Mouse (Mus musculus): ENCODE measurements at regions not wholly inside any gene's neighbourhood (a gene's known extent, or its start where the extent isn't known, plus 50 kb on each side); places are given as distances from the start of the nearest gene placed in this dataset.

GRCm38 (mm10) chr4:10290326-10290725 is 584.0 kb upstream of the 2610301B20Rik start:
- Histone ChIP-seq H3K27ac (no peak overlapping the region), H3K4me3 (no peak overlapping the region), H3K9me3 (no peaks in the 10 kb centered on the region), H3K4me1 (replicated peaks) (no peaks in the 10 kb centered on the region), H3K36me3 (no peaks in the 10 kb centered on the region), H3K27me3 (ENCODE audit: insufficient read depth, poor library complexity, severe bottlenecking) (no peaks in the 10 kb centered on the region)
- 75% methylated on average over 3 of the region's 3 CpGs for WGBS
- DNase-seq (ENCODE audit: low spot score) = no peak

- H3K4me1 ChIP-seq (replicated peaks) = no peaks in the 10 kb centered on the region
- no peaks in the 10 kb centered on the region for H3K9me3 ChIP-seq
- H3K27me3 ChIP-seq (ENCODE audit: insufficient read depth, poor library complexity, severe bottlenecking) = no peaks in the 10 kb centered on the region
- WGBS = 81% methylated on average over 4 of the region's 4 CpGs
- no peak overlapping the region for H3K4me3 ChIP-seq
- no peak for DNase-seq (ENCODE audit: low spot score)
- H3K36me3 ChIP-seq = no peaks in the 10 kb centered on the region
- no peak overlapping the region for H3K27ac ChIP-seq
These were observed 579.2 kb upstream of the 2610301B20Rik start for GRCm38 (mm10) chr4:10295012-10295530.

GRCm38 (mm10) chr4:10296220-10296619 is 578.1 kb upstream of the 2610301B20Rik start:
- H3K4me3 ChIP-seq = no peak overlapping the region
- H3K36me3 ChIP-seq = no peaks in the 10 kb centered on the region
- DNase-seq (ENCODE audit: low spot score) = no peak
- no peaks in the 10 kb centered on the region for H3K4me1 ChIP-seq (replicated peaks)
- no peak overlapping the region for H3K27ac ChIP-seq
- 92% methylated on average over 1 of the region's 1 CpGs for WGBS
- H3K9me3 ChIP-seq = no peaks in the 10 kb centered on the region
- no peaks in the 10 kb centered on the region for H3K27me3 ChIP-seq (ENCODE audit: insufficient read depth, poor library complexity, severe bottlenecking)

GRCm38 (mm10) chr4:10311886-10312285 is 562.4 kb upstream of the 2610301B20Rik start:
- Histone ChIP-seq H3K4me3 (no peak overlapping the region), H3K27me3 (ENCODE audit: insufficient read depth, poor library complexity, severe bottlenecking) (no peaks in the 10 kb centered on the region), H3K9me3 (no peaks in the 10 kb centered on the region), H3K27ac (no peak overlapping the region), H3K4me1 (replicated peaks) (peaks cover 13% of the 10 kb centered on the region; the same call in 1 of the 2 replicates), H3K36me3 (no peaks in the 10 kb centered on the region)
- peak; percentile 21 for DNase-seq (ENCODE audit: low spot score)
- 52% methylated on average over 5 of the region's 5 CpGs for WGBS

- Histone ChIP-seq H3K9me3 (no peaks in the 10 kb centered on the region), H3K27me3 (ENCODE audit: insufficient read depth, poor library complexity, severe bottlenecking) (no peaks in the 10 kb centered on the region), H3K4me1 (replicated peaks) (peaks cover 13% of the 10 kb centered on the region; the same call in 1 of the 2 replicates), H3K27ac (no peak overlapping the region), H3K4me3 (no peak overlapping the region), H3K36me3 (no peaks in the 10 kb centered on the region)
- DNase-seq (ENCODE audit: low spot score) = no peak
- WGBS = 75% methylated on average over 4 of the region's 4 CpGs
These were observed 559.2 kb upstream of the 2610301B20Rik start for GRCm38 (mm10) chr4:10315144-10315543.

- peaks cover 13% of the 10 kb centered on the region; the same call in 1 of the 2 replicates for H3K4me1 ChIP-seq (replicated peaks)
- WGBS = 51% methylated on average over 3 of the region's 3 CpGs
These were observed 558.4 kb upstream of the 2610301B20Rik start for GRCm38 (mm10) chr4:10315875-10316274.

GRCm38 (mm10) chr4:10344147-10344546 is 530.2 kb upstream of the 2610301B20Rik start:
- Histone ChIP-seq H3K27ac (no peak overlapping the region), H3K4me1 (replicated peaks) (no peaks in the 10 kb centered on the region), H3K9me3 (no peaks in the 10 kb centered on the region), H3K4me3 (no peak overlapping the region), H3K36me3 (no peaks in the 10 kb centered on the region), H3K27me3 (ENCODE audit: insufficient read depth, poor library complexity, severe bottlenecking) (no peaks in the 10 kb centered on the region)
- DNase-seq (ENCODE audit: low spot score) = no peak
- WGBS = 68% methylated on average over 2 of the region's 2 CpGs

More at GRCm38 (mm10) chr4:10315875-10316274, 558.4 kb upstream of the 2610301B20Rik start:
- Histone ChIP-seq H3K36me3 (no peaks in the 10 kb centered on the region), H3K4me3 (no peak overlapping the region), H3K27me3 (ENCODE audit: insufficient read depth, poor library complexity, severe bottlenecking) (no peaks in the 10 kb centered on the region), H3K27ac (no peak overlapping the region), H3K9me3 (no peaks in the 10 kb centered on the region)
- DNase-seq (ENCODE audit: low spot score) = no peak

- Histone ChIP-seq H3K4me3 (no peak overlapping the region), H3K9me3 (no peaks in the 10 kb centered on the region), H3K4me1 (replicated peaks) (no peaks in the 10 kb centered on the region), H3K27me3 (ENCODE audit: insufficient read depth, poor library complexity, severe bottlenecking) (no peaks in the 10 kb centered on the region), H3K27ac (no peak overlapping the region), H3K36me3 (no peaks in the 10 kb centered on the region)
- WGBS = 85% methylated on average over 4 of the region's 4 CpGs
- DNase-seq (ENCODE audit: low spot score) = no peak
These were observed 522.2 kb upstream of the 2610301B20Rik start for GRCm38 (mm10) chr4:10351876-10352627.

GRCm38 (mm10) chr4:10357572-10357971 is 516.7 kb upstream of the 2610301B20Rik start:
- Histone ChIP-seq H3K4me3 (no peak overlapping the region), H3K9me3 (no peaks in the 10 kb centered on the region), H3K36me3 (no peaks in the 10 kb centered on the region), H3K27ac (no peak overlapping the region), H3K4me1 (replicated peaks) (no peaks in the 10 kb centered on the region), H3K27me3 (ENCODE audit: insufficient read depth, poor library complexity, severe bottlenecking) (no peaks in the 10 kb centered on the region)
- 75% methylated on average over 3 of the region's 3 CpGs for WGBS
- DNase-seq (ENCODE audit: low spot score) = no peak

GRCm38 (mm10) chr4:10389790-10390189 is 484.5 kb upstream of the 2610301B20Rik start:
- Histone ChIP-seq H3K4me3 (no peak overlapping the region), H3K27me3 (ENCODE audit: insufficient read depth, poor library complexity, severe bottlenecking) (no peaks in the 10 kb centered on the region), H3K27ac (no peak overlapping the region), H3K36me3 (no peaks in the 10 kb centered on the region), H3K9me3 (no peaks in the 10 kb centered on the region), H3K4me1 (replicated peaks) (no peaks in the 10 kb centered on the region)
- DNase-seq (ENCODE audit: low spot score) = no peak
- WGBS = 95% methylated on average over 2 of the region's 2 CpGs

GRCm38 (mm10) chr4:10397249-10397648 is 477.0 kb upstream of the 2610301B20Rik start:
- Histone ChIP-seq H3K36me3 (no peaks in the 10 kb centered on the region), H3K4me1 (replicated peaks) (peaks cover 7% of the 10 kb centered on the region), H3K27me3 (ENCODE audit: insufficient read depth, poor library complexity, severe bottlenecking) (no peaks in the 10 kb centered on the region), H3K4me3 (no peak overlapping the region), H3K27ac (no peak overlapping the region), H3K9me3 (no peaks in the 10 kb centered on the region)
- DNase-seq (ENCODE audit: low spot score) = no peak

- H3K4me1 ChIP-seq (replicated peaks) = peaks cover 7% of the 10 kb centered on the region
- H3K36me3 ChIP-seq = no peaks in the 10 kb centered on the region
- H3K27ac ChIP-seq = no peak overlapping the region
- WGBS = 94% methylated on average over 2 of the region's 2 CpGs
- no peaks in the 10 kb centered on the region for H3K27me3 ChIP-seq (ENCODE audit: insufficient read depth, poor library complexity, severe bottlenecking)
- DNase-seq (ENCODE audit: low spot score) = no peak
- H3K4me3 ChIP-seq = no peak overlapping the region
- H3K9me3 ChIP-seq = no peaks in the 10 kb centered on the region
These were observed 476.2 kb upstream of the 2610301B20Rik start for GRCm38 (mm10) chr4:10398075-10398474.

- H3K4me3 ChIP-seq = no peak overlapping the region
- WGBS = 33% methylated on average over 1 of the region's 1 CpGs
- DNase-seq (ENCODE audit: low spot score) = no peak
- H3K27ac ChIP-seq = no peak overlapping the region
- H3K27me3 ChIP-seq (ENCODE audit: insufficient read depth, poor library complexity, severe bottlenecking) = no peaks in the 10 kb centered on the region
- no peaks in the 10 kb centered on the region for H3K36me3 ChIP-seq
- no peaks in the 10 kb centered on the region for H3K9me3 ChIP-seq
- peaks cover 7% of the 10 kb centered on the region for H3K4me1 ChIP-seq (replicated peaks)
These were observed 474.6 kb upstream of the 2610301B20Rik start for GRCm38 (mm10) chr4:10399649-10400048.

Data from hindbrain, embryonic 10.5 days (tissue).